Mouse (Mus musculus): ENCODE data around the gene Bbs9. TPM values are rescaled to one million over a fixed set of nuclear protein-coding genes. Genes with fewer than 3 reads are reported as not detected.

The Bbs9 gene
- total RNA-seq, 2 experiments from 2014 or later, result 27.7 to 29.5 TPM

GRCm38 (mm10) chr9:22750779-22751545, 275.4 kb downstream of the Bbs9 start:
- TF ChIP-seq CTCF (IDR thresholded peaks at IDR 0.05), result no peak
- intact Hi-C loops (cut with DNase I), result no loop called here
- DNase-seq (ENCODE audit: extremely low spot score in 1 of 2, low spot score in 2 of 2), result no peak
- H3K27ac ChIP-seq, result no peak overlapping the region
- H3K4me3 ChIP-seq, result no peak overlapping the region

GRCm38 (mm10) chr9:22751546-22751929, 276.0 kb downstream of the Bbs9 start:
- intact Hi-C loops (cut with DNase I), result no loop called here
- TF ChIP-seq CTCF (IDR thresholded peaks at IDR 0.05), result no peak
- no peak for DNase-seq (ENCODE audit: extremely low spot score in 1 of 2, low spot score in 2 of 2)
- Histone ChIP-seq H3K4me3 (no peak overlapping the region), H3K27ac (no peak overlapping the region)

- no peak overlapping the region for H3K27ac ChIP-seq
- no peak overlapping the region for H3K4me3 ChIP-seq
- intact Hi-C loops (cut with DNase I), result no loop called here
- TF ChIP-seq CTCF (IDR thresholded peaks at IDR 0.05), result no peak
- no peak for DNase-seq (ENCODE audit: extremely low spot score in 1 of 2, low spot score in 2 of 2)
Measured at GRCm38 (mm10) chr9:22754081-22754672, 278.7 kb downstream of the Bbs9 start.

GRCm38 (mm10) chr9:22758487-22758886, 283.0 kb downstream of the Bbs9 start:
- no peak overlapping the region for H3K4me3 ChIP-seq
- no peak for DNase-seq (ENCODE audit: extremely low spot score in 1 of 2, low spot score in 2 of 2)
- no peak overlapping the region for H3K27ac ChIP-seq
- intact Hi-C loops (cut with DNase I), result no loop called here
- TF ChIP-seq CTCF (IDR thresholded peaks at IDR 0.05), result no peak

- no peak for DNase-seq (ENCODE audit: extremely low spot score in 1 of 2, low spot score in 2 of 2)
- no peak for TF ChIP-seq CTCF (IDR thresholded peaks at IDR 0.05)
- H3K4me3 ChIP-seq, result no peak overlapping the region
Measured at GRCm38 (mm10) chr9:22759241-22759640, 283.7 kb downstream of the Bbs9 start.

GRCm38 (mm10) chr9:22760376-22760775, 284.9 kb downstream of the Bbs9 start:
- no peak overlapping the region for H3K4me3 ChIP-seq
- no peak for DNase-seq (ENCODE audit: extremely low spot score in 1 of 2, low spot score in 2 of 2)
- intact Hi-C loops (cut with DNase I), result no loop called here
- H3K27ac ChIP-seq, result no peak overlapping the region
- TF ChIP-seq CTCF (IDR thresholded peaks at IDR 0.05), result no peak

More at GRCm38 (mm10) chr9:22759241-22759640, 283.7 kb downstream of the Bbs9 start:
- no peak overlapping the region for H3K27ac ChIP-seq
- intact Hi-C loops (cut with DNase I), result no loop called here

- no peak for DNase-seq (ENCODE audit: extremely low spot score in 1 of 2, low spot score in 2 of 2)
- no peak for TF ChIP-seq CTCF (IDR thresholded peaks at IDR 0.05)
- intact Hi-C loops (cut with DNase I), result no loop called here
Measured at GRCm38 (mm10) chr9:22761487-22761886, 286.0 kb downstream of the Bbs9 start.

GRCm38 (mm10) chr9:22765618-22766220, 290.2 kb downstream of the Bbs9 start:
- intact Hi-C loops (cut with DNase I), result no loop called here
- TF ChIP-seq CTCF (IDR thresholded peaks at IDR 0.05), result no peak
- Histone ChIP-seq H3K4me3 (no peak overlapping the region), H3K27ac (no peak overlapping the region)
- DNase-seq (ENCODE audit: extremely low spot score in 1 of 2, low spot score in 2 of 2), result no peak

More at GRCm38 (mm10) chr9:22761487-22761886, 286.0 kb downstream of the Bbs9 start:
- no peak overlapping the region for H3K27ac ChIP-seq
- H3K4me3 ChIP-seq, result no peak overlapping the region

GRCm38 (mm10) chr9:22767154-22767553, 291.6 kb downstream of the Bbs9 start:
- no peak for DNase-seq (ENCODE audit: extremely low spot score in 1 of 2, low spot score in 2 of 2)
- intact Hi-C loops (cut with DNase I), result no loop called here
- TF ChIP-seq CTCF (IDR thresholded peaks at IDR 0.05), result no peak
- Histone ChIP-seq H3K27ac (no peak overlapping the region), H3K4me3 (no peak overlapping the region)

- intact Hi-C loops (cut with DNase I), result no loop called here
Measured at GRCm38 (mm10) chr9:22767860-22768259, 292.3 kb downstream of the Bbs9 start.

GRCm38 (mm10) chr9:22771785-22772184, 296.3 kb downstream of the Bbs9 start:
- Histone ChIP-seq H3K4me3 (no peak overlapping the region), H3K27ac (no peak overlapping the region)
- no peak for DNase-seq (ENCODE audit: extremely low spot score in 1 of 2, low spot score in 2 of 2)
- TF ChIP-seq CTCF (IDR thresholded peaks at IDR 0.05), result no peak
- intact Hi-C loops (cut with DNase I), result no loop called here

More at GRCm38 (mm10) chr9:22767860-22768259, 292.3 kb downstream of the Bbs9 start:
- no peak for DNase-seq (ENCODE audit: extremely low spot score in 1 of 2, low spot score in 2 of 2)
- Histone ChIP-seq H3K4me3 (no peak overlapping the region), H3K27ac (no peak overlapping the region)
- TF ChIP-seq CTCF (IDR thresholded peaks at IDR 0.05), result peak; percentile 2; the same call in 1 of the 2 replicates

- DNase-seq (ENCODE audit: extremely low spot score in 1 of 2, low spot score in 2 of 2), result no peak
- Histone ChIP-seq H3K4me3 (no peak overlapping the region), H3K27ac (no peak overlapping the region)
- intact Hi-C loops (cut with DNase I), result no loop called here
- no peak for TF ChIP-seq CTCF (IDR thresholded peaks at IDR 0.05)
Measured at GRCm38 (mm10) chr9:22776246-22776961, 300.9 kb downstream of the Bbs9 start.

Measured in left cerebral cortex, adult 2 months (tissue).